Mouse (Mus musculus) ES-Bruce4 (cell line): ENCODE measurements around the gene Apba2. TPM values are rescaled to one million over a fixed set of nuclear protein-coding genes. Genes with fewer than 3 reads are reported as not detected.
A peak's percentile ranks its signal among the peaks of the same experiment; 100 is the strongest.

Experiments
- H3K27ac ChIP-seq: 2 replicates; pipeline ENCODE4 v1.5.1; 2012; ENCODE audit warnings: low read length, inconsistent platforms; ENCODE audit not compliant: insufficient read depth
- H3K27me3 ChIP-seq: 2 replicates; pipeline ENCODE4 v1.6.1; 2012; ENCODE audit warnings: mild to moderate bottlenecking, low read length, inconsistent platforms; ENCODE audit not compliant: control insufficient read depth, poor library complexity, insufficient read depth, severe bottlenecking
- H3K36me3 ChIP-seq: 2 replicates; pipeline ENCODE4 v1.6.1; 2012; ENCODE audit warnings: inconsistent platforms, mild to moderate bottlenecking, low read length, moderate library complexity; ENCODE audit not compliant: control insufficient read depth, poor library complexity, insufficient read depth, severe bottlenecking
- H3K4me1 ChIP-seq: one replicate; pipeline ENCODE4 v1.8.1; 2011; ENCODE audit warnings: low read length; ENCODE audit not compliant: control insufficient read depth, insufficient read depth
- H3K4me3 ChIP-seq: 2 replicates; pipeline ENCODE4 v1.5.1; 2011; ENCODE audit warnings: low read depth, mild to moderate bottlenecking, low read length
- H3K9ac ChIP-seq: 2 replicates; pipeline ENCODE4 v1.6.1; 2012; ENCODE audit warnings: low read depth, mild to moderate bottlenecking, inconsistent platforms; ENCODE audit not compliant: poor library complexity, severe bottlenecking
- H3K9me3 ChIP-seq: replicated peaks from 2 replicates; pipeline ENCODE4 v1.6.1; 2012; ENCODE audit warnings: mild to moderate bottlenecking, low read length, inconsistent platforms; ENCODE audit not compliant: control insufficient read depth, poor library complexity, insufficient read depth, severe bottlenecking
- CTCF ChIP-seq: IDR thresholded peaks from one replicate; pipeline ENCODE4 v1.8.1; 2011; ENCODE audit warnings: low read depth, low read length
- EP300 ChIP-seq: IDR thresholded peaks from 2 replicates; pipeline ENCODE4 v1.6.1; 2011; ENCODE audit warnings: low read depth, low read length; ENCODE audit not compliant: insufficient read depth
- POLR2A ChIP-seq: IDR thresholded peaks from one replicate; pipeline ENCODE4 v1.8.1; 2011; ENCODE audit warnings: low read length; ENCODE audit not compliant: insufficient read depth
- polyA plus RNA-seq: library from polyadenylated mRNA; stranded (reverse); fragments of >200 nt; gene quantifications from 2 replicates; pipeline ENCODE4 v1.2.4, GENCODE M21; 2011; ENCODE audit warnings: low read depth; ENCODE audit not compliant: missing spikeins, insufficient read depth, insufficient read length

Gene Apba2
- polyA plus RNA-seq, 1 experiment, result 1.9 TPM

DNA sequence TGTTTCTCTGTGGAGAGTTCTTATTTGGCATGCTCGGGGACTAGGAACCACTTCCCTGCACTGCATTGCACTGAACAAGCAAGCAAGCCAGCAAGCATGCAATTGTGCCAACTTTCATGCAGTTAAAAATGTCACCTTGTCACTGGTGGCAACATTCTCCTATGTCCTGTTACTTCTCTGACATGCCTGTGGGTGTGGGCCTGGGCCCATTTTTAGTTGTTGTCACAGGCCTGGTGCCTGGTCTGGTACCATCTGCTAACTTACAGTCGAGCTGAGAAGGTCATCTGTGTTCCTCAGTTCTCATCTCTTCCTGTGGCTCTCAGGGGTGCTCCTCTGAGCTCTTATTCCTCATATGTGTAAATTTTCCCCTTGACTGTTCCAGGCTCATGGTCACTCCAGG is 33.8 kb downstream of the Apba2 start:
- Histone ChIP-seq H3K9me3 (no peaks in the 10 kb centered on the region), H3K9ac (no peak overlapping the region), H3K27ac (no peak overlapping the region), H3K4me1 (no peaks in the 10 kb centered on the region), H3K27me3 (no peaks in the 10 kb centered on the region), H3K36me3 (no peaks in the 10 kb centered on the region), H3K4me3 (no peak overlapping the region)
- TF ChIP-seq POLR2A (no peak), EP300 (no peak), CTCF (no peak)

DNA sequence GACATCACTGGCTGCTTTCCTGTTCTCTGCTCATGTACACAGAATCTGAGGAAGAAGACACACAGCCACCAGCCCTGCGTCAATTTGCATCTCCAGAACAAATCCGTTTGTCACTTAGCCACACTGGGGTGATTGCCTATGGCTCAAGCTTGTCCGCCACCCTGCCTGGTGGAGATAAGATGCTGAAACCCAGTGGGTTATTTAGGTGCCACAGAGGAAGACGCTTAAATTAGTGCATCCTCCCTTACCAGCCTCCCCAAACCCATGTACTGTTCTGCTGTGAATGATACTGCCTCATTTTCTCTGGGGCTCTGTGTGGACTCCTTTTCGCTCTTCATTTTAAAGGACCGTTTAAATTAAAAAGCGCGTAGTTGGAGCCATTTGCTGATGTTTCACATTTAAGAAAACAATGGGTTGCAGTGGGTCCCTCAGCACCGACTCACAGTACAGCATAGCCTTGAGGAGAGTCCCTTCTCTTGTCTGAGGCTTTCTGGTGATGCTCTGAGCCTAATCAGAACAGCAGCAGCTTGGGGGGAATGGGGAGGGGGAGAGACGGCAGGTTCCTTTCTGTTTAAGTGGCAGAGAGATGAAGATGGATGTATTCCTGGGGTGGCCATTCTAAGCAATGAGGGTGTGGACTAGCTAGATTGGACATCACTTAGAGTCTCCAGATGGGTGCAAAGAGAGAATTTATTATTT is 38.1 kb downstream of the Apba2 start:
- no peak overlapping the region for H3K9ac ChIP-seq
- no peaks in the 10 kb centered on the region for H3K9me3 ChIP-seq
- no peak overlapping the region for H3K27ac ChIP-seq
- H3K4me3 ChIP-seq, result peak overlapping the region; percentile 32
- TF ChIP-seq POLR2A, result no peak
- no peak for TF ChIP-seq CTCF
- TF ChIP-seq EP300, result no peak
- no peaks in the 10 kb centered on the region for H3K27me3 ChIP-seq
- no peaks in the 10 kb centered on the region for H3K4me1 ChIP-seq
- no peaks in the 10 kb centered on the region for H3K36me3 ChIP-seq

DNA sequence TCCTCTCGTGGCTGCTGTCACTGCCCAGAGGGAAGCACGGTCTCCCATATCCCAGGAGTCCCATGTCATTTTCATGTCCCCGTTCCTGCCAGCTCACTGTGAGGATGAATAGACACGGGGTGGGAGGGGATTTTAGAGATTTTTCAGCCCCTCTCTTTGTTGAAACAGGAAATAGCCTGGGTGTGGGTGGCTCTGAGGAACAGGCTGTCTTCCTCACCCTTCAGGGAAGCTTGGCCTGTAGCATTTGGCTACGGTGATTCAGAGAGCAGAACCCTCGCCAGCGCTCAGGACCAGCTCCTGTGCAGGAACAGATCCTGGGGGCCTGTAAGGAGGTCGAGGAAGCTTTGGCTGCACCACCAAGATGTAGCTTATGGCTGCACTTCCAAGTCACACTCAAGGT is 45.3 kb downstream of the Apba2 start:
- no peaks in the 10 kb centered on the region for H3K4me1 ChIP-seq
- no peaks in the 10 kb centered on the region for H3K36me3 ChIP-seq
- no peaks in the 10 kb centered on the region for H3K27me3 ChIP-seq
- no peak for TF ChIP-seq POLR2A
- TF ChIP-seq EP300, result no peak
- TF ChIP-seq CTCF, result no peak
- no peak overlapping the region for H3K9ac ChIP-seq
- no peak overlapping the region for H3K27ac ChIP-seq
- no peak overlapping the region for H3K4me3 ChIP-seq
- no peaks in the 10 kb centered on the region for H3K9me3 ChIP-seq

DNA sequence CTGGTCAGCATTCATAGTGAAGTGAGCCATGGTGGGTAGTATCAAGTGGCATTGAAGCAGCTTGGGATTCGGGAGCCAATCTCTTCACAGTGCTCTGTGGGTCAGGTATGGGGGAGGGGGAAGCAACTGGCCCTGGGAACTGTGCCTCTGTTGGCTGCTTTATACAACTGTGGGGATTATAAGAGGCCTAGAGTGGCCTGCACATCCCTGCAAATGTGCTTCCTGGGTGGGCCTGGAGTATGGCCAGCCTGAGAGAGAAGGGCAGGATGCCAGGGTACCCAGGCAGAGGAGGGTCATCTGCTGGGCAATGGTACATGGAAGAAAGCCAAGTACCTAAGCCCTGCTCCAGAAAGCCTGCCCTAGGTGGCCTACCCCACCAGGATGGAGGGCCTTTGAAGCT is 49.4 kb downstream of the Apba2 start:
- Histone ChIP-seq H3K27me3 (no peaks in the 10 kb centered on the region), H3K9ac (no peak overlapping the region), H3K4me3 (no peak overlapping the region), H3K4me1 (no peaks in the 10 kb centered on the region), H3K27ac (no peak overlapping the region), H3K9me3 (no peaks in the 10 kb centered on the region), H3K36me3 (no peaks in the 10 kb centered on the region)
- TF ChIP-seq CTCF, result no peak
- no peak for TF ChIP-seq POLR2A
- TF ChIP-seq EP300, result no peak

DNA sequence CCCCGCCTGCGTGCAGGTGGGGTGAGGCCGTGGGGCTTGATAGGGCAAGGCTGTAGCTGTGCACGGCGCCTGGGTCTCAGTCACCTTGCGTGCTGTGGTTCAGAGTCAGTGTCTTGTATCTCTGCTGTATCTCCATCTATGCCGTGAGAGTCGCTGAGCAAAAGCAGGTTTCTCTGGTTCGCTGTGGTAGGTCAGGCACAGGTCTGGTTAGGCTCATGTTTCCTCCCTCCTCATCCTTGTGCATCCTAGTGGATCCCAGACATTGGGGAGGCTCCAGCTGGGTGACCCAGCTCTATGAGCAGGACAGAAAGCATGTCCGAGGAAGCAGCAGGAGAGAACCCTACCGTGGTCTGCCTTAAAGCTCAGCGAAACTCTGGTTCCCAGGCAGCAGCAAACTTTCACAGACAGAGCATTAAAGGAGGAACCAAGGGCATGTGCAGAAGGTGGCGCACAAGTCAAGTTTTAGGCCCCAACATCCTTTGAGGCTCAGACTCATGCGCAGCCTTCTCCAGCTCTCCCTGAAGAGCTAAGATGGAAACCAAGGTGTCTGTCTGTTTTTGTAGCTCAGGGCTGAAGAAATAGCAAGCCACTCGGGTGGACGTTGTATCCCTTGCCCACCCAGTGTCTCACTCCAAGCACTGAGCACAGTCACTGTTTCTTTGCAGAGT is 51.2 kb downstream of the Apba2 start:
- H3K27me3 ChIP-seq, result no peaks in the 10 kb centered on the region
- no peaks in the 10 kb centered on the region for H3K4me1 ChIP-seq
- no peak overlapping the region for H3K4me3 ChIP-seq
- H3K27ac ChIP-seq, result no peak overlapping the region
- no peaks in the 10 kb centered on the region for H3K9me3 ChIP-seq
- H3K36me3 ChIP-seq, result no peaks in the 10 kb centered on the region
- H3K9ac ChIP-seq, result no peak overlapping the region
- no peak for TF ChIP-seq POLR2A
- TF ChIP-seq CTCF, result no peak
- TF ChIP-seq EP300, result no peak

DNA sequence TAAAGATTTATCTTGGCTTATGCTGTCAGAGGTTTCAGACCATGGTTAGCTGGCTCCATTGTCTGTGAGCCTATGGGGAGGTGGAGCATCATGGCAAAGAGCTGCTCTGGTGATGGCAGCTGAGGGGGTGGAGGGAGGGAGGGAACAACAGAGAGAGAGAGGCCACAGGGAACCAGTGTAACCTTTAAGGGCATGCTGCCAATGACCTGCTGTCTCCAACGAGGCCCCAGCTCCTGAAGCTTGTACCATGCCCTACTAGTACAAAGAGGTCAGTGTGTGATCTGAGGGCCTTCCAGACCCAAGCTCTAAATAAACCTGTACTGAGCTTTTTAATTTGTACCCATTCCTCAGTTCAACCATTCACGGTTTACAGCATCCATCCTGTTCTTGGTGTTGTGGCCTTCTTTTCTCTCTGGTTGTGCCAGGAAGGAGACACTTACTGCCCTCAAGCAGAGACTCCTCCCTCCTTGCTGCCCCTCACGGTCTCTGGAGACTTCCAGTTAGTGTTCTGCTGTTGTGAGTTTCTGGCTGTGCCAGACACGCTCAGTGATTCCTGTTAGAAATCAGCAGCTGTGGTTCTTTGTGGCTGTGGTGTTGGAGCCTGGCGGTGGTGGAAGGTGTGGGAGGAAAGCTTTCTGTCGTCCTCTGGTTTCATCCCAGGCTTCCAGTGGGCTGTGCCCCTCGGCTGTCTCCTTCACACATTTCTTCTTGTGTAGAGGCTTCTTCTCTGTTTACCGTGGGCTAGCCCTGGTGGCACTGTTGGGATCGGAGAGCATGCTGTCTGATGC is 60.4 kb downstream of the Apba2 start:
- no peaks in the 10 kb centered on the region for H3K9me3 ChIP-seq
- no peaks in the 10 kb centered on the region for H3K4me1 ChIP-seq
- H3K27ac ChIP-seq, result no peak overlapping the region
- no peak overlapping the region for H3K9ac ChIP-seq
- no peaks in the 10 kb centered on the region for H3K27me3 ChIP-seq
- TF ChIP-seq CTCF, result no peak
- no peak for TF ChIP-seq EP300
- TF ChIP-seq POLR2A, result no peak
- H3K36me3 ChIP-seq, result no peaks in the 10 kb centered on the region
- no peak overlapping the region for H3K4me3 ChIP-seq
